Mouse (Mus musculus) limb, embryonic 14.5 days (tissue): ENCODE data around the gene Vopp1. TPM values are rescaled to one million over a fixed set of nuclear protein-coding genes. Genes with fewer than 3 reads are reported as not detected.

ENCODE experiments used
- ATAC-seq: fragments of 200-750 bp; cut with Nextera tagmentation; 2 replicates; pipeline ENCODE4 v1.8.0; 2017; ENCODE audit warnings: low read depth, moderate number of reproducible peaks, moderate TSS enrichment; ENCODE audit not compliant: low FRiP score
- DNase-seq: peaks from one replicate; pipeline ENCODE4 v3.0.0-alpha.2; 2015; ENCODE audit warnings: low spot score
- H3K27ac ChIP-seq: fragments of 300-500 bp; sonication (generic); replicated peaks from 2 replicates; pipeline ENCODE4 v1.5.1; 2014; ENCODE audit warnings: low read depth, mild to moderate bottlenecking, low read length, moderate library complexity, mixed read lengths
- H3K27me3 ChIP-seq: fragments of 300-500 bp; sonication (generic); 2 replicates; pipeline ENCODE4 v1.6.1; 2014; ENCODE audit warnings: low read length, mixed read lengths; ENCODE audit not compliant: control insufficient read depth, insufficient read depth
- H3K36me3 ChIP-seq: fragments of 300-500 bp; sonication (generic); 2 replicates; pipeline ENCODE4 v1.6.1; 2014; ENCODE audit warnings: mild to moderate bottlenecking, low read length, moderate library complexity, mixed read lengths; ENCODE audit not compliant: control insufficient read depth, insufficient read depth
- H3K4me1 ChIP-seq: fragments of 300-500 bp; sonication (generic); 2 replicates; pipeline ENCODE4 v1.6.1; 2014; ENCODE audit warnings: antibody characterized with exemption, low read length, mixed read lengths; ENCODE audit not compliant: control insufficient read depth, insufficient read depth
- H3K4me2 ChIP-seq: fragments of 300-500 bp; sonication (generic); replicated peaks from 2 replicates; pipeline ENCODE4 v1.6.1; 2014; ENCODE audit warnings: low read depth, mild to moderate bottlenecking, low read length, moderate library complexity; ENCODE audit not compliant: severe bottlenecking
- H3K4me3 ChIP-seq: fragments of 300-500 bp; sonication (generic); replicated peaks from 2 replicates; pipeline ENCODE4 v1.5.1; 2014; ENCODE audit warnings: low read length
- H3K9ac ChIP-seq: fragments of 300-500 bp; sonication (generic); 2 replicates; pipeline ENCODE4 v1.6.1; 2014; ENCODE audit warnings: mild to moderate bottlenecking, low read depth, low read length, moderate library complexity; ENCODE audit not compliant: severe bottlenecking
- H3K9me3 ChIP-seq: fragments of 300-500 bp; sonication (generic); 2 replicates; pipeline ENCODE4 v1.6.1; 2016; ENCODE audit warnings: low read length; ENCODE audit not compliant: control insufficient read depth
- POLR2A ChIP-seq: fragments of 200-500 bp; IDR thresholded peaks from 2 replicates; pipeline ENCODE4 v1.8.0; 2012; ENCODE audit warnings: inconsistent platforms, mild to moderate bottlenecking, moderate library complexity, borderline replicate concordance; ENCODE audit not compliant: insufficient read depth, insufficient read length; ENCODE audit errors: extremely low read depth
- WGBS: fragments of 180-500 bp; shearing (Covaris S2); extraction: QIAGEN DNeasy Blood & Tissue Kit; methylation state at CpG from one replicate; pipeline ENCODE4 v1.1.7; 2014; 5-methylcytosine and 5-hydroxymethylcytosine counted together
- polyA plus RNA-seq, 2 experiments: library from polyadenylated mRNA; depleted of rRNA in 1 of 2; stranded (reverse) in 1 of 2; unstranded in 1 of 2; fragments of >200 nt; fragmentation: Nextera tagmentation in 1 of 2; extraction: Ambion mirVana in 1 of 2; gene quantifications; 2 replicates each; pipeline versions ENCODE4 v1.2.1 to v1.2.3; 2012 to 2014

The Vopp1 gene
- polyA plus RNA-seq, 2 experiments, result 27.5 to 46.2 TPM

- WGBS, result 83% methylated on average over 1 of the region's 1 CpGs
- H3K4me3 ChIP-seq, result no peak overlapping the region
- no peak overlapping the region for H3K9ac ChIP-seq
- no peak for DNase-seq
- H3K36me3 ChIP-seq, result peaks cover 7% of the 10 kb centered on the region; the same call in 1 of the 2 replicates
- no peaks in the 10 kb centered on the region for H3K4me1 ChIP-seq
- no peaks in the 10 kb centered on the region for H3K27me3 ChIP-seq
- no peak overlapping the region for H3K4me2 ChIP-seq
- no peak for TF ChIP-seq POLR2A
- no peaks in the 10 kb centered on the region for H3K9me3 ChIP-seq
- no peak overlapping the region for H3K27ac ChIP-seq
- no peak for ATAC-seq
Observed at GRCm38 (mm10) chr6:57766287-57766686, 58.7 kb downstream of the Vopp1 start.

- Histone ChIP-seq H3K4me2 (no peak overlapping the region), H3K27ac (no peak overlapping the region), H3K36me3 (peaks cover 10% of the 10 kb centered on the region), H3K9ac (no peak overlapping the region), H3K27me3 (no peaks in the 10 kb centered on the region), H3K4me1 (no peaks in the 10 kb centered on the region), H3K4me3 (no peak overlapping the region), H3K9me3 (no peaks in the 10 kb centered on the region)
- 43% methylated on average over 3 of the region's 3 CpGs for WGBS
- TF ChIP-seq POLR2A, result no peak
- DNase-seq (no peak), ATAC-seq (no peak)
Observed at GRCm38 (mm10) chr6:57765095-57765878, 59.7 kb downstream of the Vopp1 start.

GRCm38 (mm10) chr6:57763054-57763453, 61.9 kb downstream of the Vopp1 start:
- Histone ChIP-seq H3K27me3 (no peaks in the 10 kb centered on the region), H3K27ac (no peak overlapping the region), H3K4me1 (no peaks in the 10 kb centered on the region), H3K4me3 (no peak overlapping the region), H3K9me3 (no peaks in the 10 kb centered on the region), H3K9ac (no peak overlapping the region), H3K4me2 (no peak overlapping the region), H3K36me3 (peaks cover 11% of the 10 kb centered on the region)
- ATAC-seq, result no peak
- DNase-seq, result no peak
- TF ChIP-seq POLR2A, result no peak

- Histone ChIP-seq H3K36me3 (peaks cover 21% of the 10 kb centered on the region), H3K4me1 (no peaks in the 10 kb centered on the region), H3K9ac (no peak overlapping the region), H3K9me3 (no peaks in the 10 kb centered on the region), H3K4me2 (no peak overlapping the region), H3K27me3 (no peaks in the 10 kb centered on the region), H3K27ac (no peak overlapping the region), H3K4me3 (no peak overlapping the region)
- no peak for TF ChIP-seq POLR2A
- no peak for ATAC-seq
- WGBS, result 95% methylated on average over 9 of the region's 9 CpGs
- DNase-seq, result no peak
Observed at GRCm38 (mm10) chr6:57753962-57754759, 70.8 kb downstream of the Vopp1 start.

GRCm38 (mm10) chr6:57745748-57746129, 79.2 kb downstream of the Vopp1 start:
- 90% methylated on average over 2 of the region's 2 CpGs for WGBS
- ATAC-seq (no peak), DNase-seq (no peak)
- no peaks in the 10 kb centered on the region for H3K4me1 ChIP-seq
- H3K27me3 ChIP-seq, result no peaks in the 10 kb centered on the region
- H3K36me3 ChIP-seq, result no peaks in the 10 kb centered on the region; the same call in 1 of the 2 replicates
- H3K27ac ChIP-seq, result no peak overlapping the region
- no peak overlapping the region for H3K4me3 ChIP-seq
- H3K4me2 ChIP-seq, result no peak overlapping the region
- TF ChIP-seq POLR2A, result no peak
- H3K9me3 ChIP-seq, result no peaks in the 10 kb centered on the region
- H3K9ac ChIP-seq, result no peak overlapping the region
